Mouse (Mus musculus) heart, adult 2 months (tissue): ENCODE data around the gene Cyp2d10. TPM values are rescaled to one million over a fixed set of nuclear protein-coding genes. Genes with fewer than 3 reads are reported as not detected.
A peak's percentile ranks its signal among the peaks of the same experiment; 100 is the strongest.

ENCODE experiments used
- DNase-seq, 2 experiments: peaks; one replicate each; pipeline ENCODE4 v3.0.0; 2021
- H3K27ac ChIP-seq: fragments of 200-600 bp; 2 replicates; pipeline ENCODE4 v1.8.1; 2022
- H3K27me3 ChIP-seq: fragments of 200-500 bp; 2 replicates; pipeline ENCODE4 v1.6.1; 2012; ENCODE audit warnings: mild to moderate bottlenecking, low read length, inconsistent platforms, mixed read lengths; ENCODE audit not compliant: control insufficient read depth, insufficient read depth
- H3K36me3 ChIP-seq: fragments of 200-500 bp; 2 replicates; pipeline ENCODE4 v1.6.1; 2012; ENCODE audit warnings: low read length, inconsistent platforms; ENCODE audit not compliant: control insufficient read depth, insufficient read depth
- H3K4me1 ChIP-seq: fragments of 200-500 bp; 2 replicates; pipeline ENCODE4 v1.6.1; 2011; ENCODE audit warnings: low read length; ENCODE audit not compliant: control insufficient read depth, insufficient read depth
- H3K4me3 ChIP-seq: fragments of 200-600 bp; 2 replicates; pipeline ENCODE4 v1.8.1; 2022
- H3K79me2 ChIP-seq: fragments of 200-500 bp; replicated peaks from 2 replicates; pipeline ENCODE4 v1.6.1; 2012; ENCODE audit warnings: mild to moderate bottlenecking, inconsistent platforms, low read length, moderate library complexity, mixed read lengths; ENCODE audit not compliant: control insufficient read depth, insufficient read depth
- H3K9ac ChIP-seq: fragments of 200-500 bp; 2 replicates; pipeline ENCODE4 v1.6.1; 2012; ENCODE audit warnings: low read depth, mild to moderate bottlenecking, control low read depth, inconsistent platforms, low read length, mixed read lengths
- CTCF ChIP-seq: fragments of 200-600 bp; IDR thresholded peaks from 2 replicates; pipeline ENCODE4 v1.8.1; 2022; ENCODE audit warnings: antibody characterized with exemption, mild to moderate bottlenecking, moderate library complexity
- EP300 ChIP-seq: fragments of 200-500 bp; IDR thresholded peaks from 2 replicates; pipeline ENCODE4 v1.6.1; 2011; ENCODE audit warnings: low read depth, low read length, control low read depth; ENCODE audit not compliant: insufficient read depth
- POLR2A ChIP-seq: fragments of 200-500 bp; IDR thresholded peaks from 2 replicates; pipeline ENCODE4 v1.6.1; 2011; ENCODE audit warnings: mild to moderate bottlenecking, low read depth, low read length, control low read depth; ENCODE audit not compliant: insufficient read depth
- WGBS: fragments of 180-500 bp; shearing (Covaris S2); methylation state at CpG from one replicate; pipeline ENCODE4 v1.1.7; 2018; 5-methylcytosine and 5-hydroxymethylcytosine counted together
- intact Hi-C: fragments of 180-260 bp; cut with DNase I; formaldehyde crosslinking; loops from one replicate; pipeline ENCODE4 v1.15.1; 2025
- polyA plus RNA-seq: library from polyadenylated mRNA; depleted of rRNA; stranded (reverse); fragments of >200 nt; gene quantifications from 2 replicates; pipeline ENCODE4 v1.2.3, GENCODE M21; 2012
- total RNA-seq, 2 experiments: library from RNA; stranded (reverse); gene quantifications; 2 replicates each; pipeline ENCODE4 v1.2.3; 2021

Gene Cyp2d10
- total and polyA plus RNA-seq, 3 experiments = 0.08 to 0.34 (median 0.26) TPM

DNA sequence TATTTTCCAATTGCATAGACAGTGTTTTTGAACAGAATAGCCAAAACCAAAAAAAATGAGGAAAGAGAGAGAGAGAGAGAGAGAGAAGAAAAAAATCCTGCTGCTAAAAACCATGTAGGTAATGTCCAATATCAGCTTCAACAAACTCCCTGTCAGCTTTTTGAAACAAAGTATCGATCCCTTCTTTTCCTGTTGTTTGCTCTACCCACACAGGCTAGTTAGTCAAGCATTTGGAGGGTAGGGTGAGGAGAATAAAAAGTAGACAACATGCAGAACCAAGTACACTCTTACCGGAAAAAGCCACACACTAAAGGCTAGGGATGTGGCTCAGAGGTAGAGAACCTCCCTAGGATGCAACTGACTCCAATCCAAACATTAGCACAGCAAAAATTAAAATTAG is 21.3 kb downstream of the Cyp2d10 start:
- TF ChIP-seq CTCF = no peak
- TF ChIP-seq EP300 = no peak
- TF ChIP-seq POLR2A = no peak
- Histone ChIP-seq H3K4me3 (no peak overlapping the region), H3K27ac (no peak overlapping the region), H3K9ac (no peak overlapping the region), H3K27me3 (no peaks in the 10 kb centered on the region), H3K36me3 (no peaks in the 10 kb centered on the region), H3K79me2 (no peaks in the 10 kb centered on the region), H3K4me1 (peaks cover 3% of the 10 kb centered on the region; the same call in 1 of the 2 replicates)
- DNase-seq = no peak
- 98% methylated on average over 2 of the region's 2 CpGs for WGBS
- intact Hi-C loops = loop anchor here (5.0 kb wide), 1 partner anchor 408 kb away; no protein-coding TSS in a partner anchor

DNA sequence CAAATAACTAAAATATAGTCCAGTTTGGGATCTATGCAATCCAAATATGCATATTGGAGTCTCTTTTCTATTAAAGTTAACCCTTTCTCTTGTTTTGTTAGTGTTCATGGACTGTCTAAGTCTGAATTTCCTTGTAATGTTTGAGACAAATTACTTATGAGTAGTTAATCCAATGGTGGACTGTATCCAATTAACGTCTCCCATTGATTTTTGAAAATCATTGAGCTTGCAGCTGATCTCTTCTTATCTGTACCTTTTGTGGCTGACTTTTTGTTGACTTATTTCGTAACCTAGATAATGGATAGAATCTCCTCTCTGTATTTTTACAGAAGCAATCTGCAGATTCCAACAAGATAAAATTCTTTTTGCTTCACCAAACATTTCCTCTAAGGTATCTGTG is 24.6 kb downstream of the Cyp2d10 start:
- TF ChIP-seq POLR2A (no peak), EP300 (no peak), CTCF (no peak)
- intact Hi-C loops = no loop called here
- no peaks in the 10 kb centered on the region for H3K79me2 ChIP-seq
- no peaks in the 10 kb centered on the region for H3K36me3 ChIP-seq
- H3K27me3 ChIP-seq = no peaks in the 10 kb centered on the region
- DNase-seq = no peak
- no peak overlapping the region for H3K9ac ChIP-seq
- H3K4me1 ChIP-seq = peaks cover 10% of the 10 kb centered on the region
- no peak overlapping the region for H3K27ac ChIP-seq
- no peak overlapping the region for H3K4me3 ChIP-seq
- WGBS = 91% methylated on average over 2 of the region's 2 CpGs

DNA sequence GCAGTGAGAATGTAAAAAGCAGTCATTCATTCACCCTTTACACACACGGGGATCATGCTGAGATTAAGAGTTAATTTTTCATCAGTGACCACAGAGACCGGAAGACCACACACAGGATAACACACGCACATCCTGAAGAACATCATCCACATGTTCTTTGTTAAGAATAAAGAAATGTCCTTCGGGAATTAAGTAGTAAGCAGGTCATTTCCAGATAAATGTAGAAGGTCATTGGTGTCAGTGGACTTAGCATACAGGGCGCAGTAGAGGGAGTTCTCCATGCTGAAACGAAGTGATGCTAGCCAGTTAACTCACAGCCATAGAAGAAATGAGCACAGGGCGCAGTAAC is 26.3 kb downstream of the Cyp2d10 start:
- peak overlapping the region; percentile 26 for H3K9ac ChIP-seq
- no peaks in the 10 kb centered on the region; the same call in none of the 2 replicates for H3K36me3 ChIP-seq
- DNase-seq = no peak
- H3K79me2 ChIP-seq = no peaks in the 10 kb centered on the region
- TF ChIP-seq CTCF = peak; percentile 26; the same call in 1 of the 2 replicates
- no peak for TF ChIP-seq EP300
- WGBS = 20% methylated on average over 7 of the region's 7 CpGs
- H3K27ac ChIP-seq = peak overlapping the region; percentile 86
- H3K4me3 ChIP-seq = peak overlapping the region; percentile 46
- peaks cover 19% of the 10 kb centered on the region for H3K4me1 ChIP-seq
- intact Hi-C loops = loop anchor here (1.0 kb wide), 1 partner anchor 37 kb away; no protein-coding TSS in a partner anchor
- H3K27me3 ChIP-seq = no peaks in the 10 kb centered on the region

DNA sequence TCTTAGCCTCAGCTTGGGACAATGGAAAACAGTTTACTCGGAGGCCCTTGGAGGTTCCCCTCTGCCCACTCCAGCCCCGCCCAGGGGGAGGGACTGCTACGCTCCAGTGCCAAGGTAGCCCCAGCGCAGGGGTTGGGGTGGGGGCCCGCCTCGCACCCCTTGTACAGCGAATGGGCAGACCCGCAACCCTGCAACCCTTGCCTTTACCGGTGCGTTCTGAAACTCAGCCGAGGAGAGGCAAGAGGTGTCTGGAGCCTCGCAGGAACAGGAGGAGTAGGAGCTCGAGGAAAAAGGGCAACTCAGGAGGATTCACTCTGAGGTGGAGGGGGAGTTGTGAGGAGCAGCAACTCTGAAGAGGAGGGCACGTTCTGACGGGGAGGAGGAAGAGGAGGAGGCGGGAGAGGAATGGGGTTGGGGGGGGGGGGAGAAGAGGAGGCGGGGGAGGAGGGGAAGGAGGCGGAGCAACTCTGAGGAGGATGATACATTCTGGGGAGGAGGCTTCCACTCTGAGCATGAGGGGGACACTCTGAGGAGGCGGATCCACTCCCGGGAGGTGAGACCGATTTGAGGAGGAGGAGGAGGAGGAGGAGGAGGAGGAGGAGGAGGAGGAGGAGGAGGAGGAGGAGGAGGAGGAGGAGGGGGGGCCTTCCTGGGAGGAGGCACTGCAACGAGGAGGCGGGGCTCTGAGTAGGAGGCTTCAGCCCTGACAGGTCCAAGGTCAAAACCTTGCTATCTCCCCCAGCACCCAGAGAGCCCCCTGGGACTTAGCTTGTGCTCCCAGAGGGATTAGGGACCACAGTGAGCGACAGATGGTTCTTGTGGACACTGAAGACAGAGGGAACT is 26.9 kb downstream of the Cyp2d10 start, which contains the start of gene Cyp2d22:
Cyp2d22 (minus strand) TSS at position 390 of the 843 bp plus-strand sequence.
- 6% methylated on average over 19 of the region's 24 CpGs for WGBS
- Histone ChIP-seq H3K4me3 (peak within 1 kb of the TSS; percentile 60), H3K27ac (peak within 1 kb of the TSS; percentile 99), H3K79me2 (no peaks in the 10 kb centered on the region), H3K4me1 (peaks cover 20% of the 10 kb centered on the region), H3K27me3 (no peaks in the 10 kb centered on the region), H3K36me3 (peaks cover 3% of the 10 kb centered on the region), H3K9ac (peak within 1 kb of the TSS; percentile 94)
- TF ChIP-seq CTCF (no peak), POLR2A (peak; percentile 85)
- peak; percentile 80 to 82 for DNase-seq
- intact Hi-C loops = no loop called here

DNA sequence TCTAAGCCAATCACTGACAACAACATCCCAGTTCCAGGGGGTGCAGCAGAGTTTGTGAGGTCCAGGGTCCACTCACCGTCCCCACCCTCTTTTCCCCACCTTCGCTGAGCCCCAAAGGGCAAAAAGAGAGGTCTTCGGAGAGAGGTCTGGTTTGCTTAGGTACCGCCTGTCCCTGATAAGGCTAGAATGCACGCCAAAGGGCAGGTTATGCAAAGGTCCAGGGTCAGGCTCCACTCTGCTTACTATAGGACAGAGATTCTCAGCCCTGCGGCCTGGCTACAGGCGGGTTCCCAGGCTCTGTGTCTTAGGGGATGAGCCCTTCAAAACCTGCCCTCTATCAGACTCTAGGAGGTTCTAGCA is 27.5 kb downstream of the Cyp2d10 start:
- Histone ChIP-seq H3K9ac (peak overlapping the region; percentile 94), H3K4me1 (peaks cover 20% of the 10 kb centered on the region), H3K36me3 (peaks cover 3% of the 10 kb centered on the region), H3K27ac (peak overlapping the region; percentile 99), H3K79me2 (no peaks in the 10 kb centered on the region), H3K27me3 (no peaks in the 10 kb centered on the region), H3K4me3 (peak overlapping the region; percentile 60)
- no peak for TF ChIP-seq EP300
- TF ChIP-seq CTCF = no peak
- no peak for TF ChIP-seq POLR2A
- no peak for DNase-seq
- 34% methylated on average over 7 of the region's 7 CpGs for WGBS
- intact Hi-C loops = no loop called here
